Mouse (Mus musculus): ENCODE results near the gene F2r. TPM values are rescaled to one million over a fixed set of nuclear protein-coding genes. Genes with fewer than 3 reads are reported as not detected.

The F2r gene
- 28.7 and 46.5 TPM in 2 replicates for polyA plus RNA-seq (2012; rRNA removed)

DNA sequence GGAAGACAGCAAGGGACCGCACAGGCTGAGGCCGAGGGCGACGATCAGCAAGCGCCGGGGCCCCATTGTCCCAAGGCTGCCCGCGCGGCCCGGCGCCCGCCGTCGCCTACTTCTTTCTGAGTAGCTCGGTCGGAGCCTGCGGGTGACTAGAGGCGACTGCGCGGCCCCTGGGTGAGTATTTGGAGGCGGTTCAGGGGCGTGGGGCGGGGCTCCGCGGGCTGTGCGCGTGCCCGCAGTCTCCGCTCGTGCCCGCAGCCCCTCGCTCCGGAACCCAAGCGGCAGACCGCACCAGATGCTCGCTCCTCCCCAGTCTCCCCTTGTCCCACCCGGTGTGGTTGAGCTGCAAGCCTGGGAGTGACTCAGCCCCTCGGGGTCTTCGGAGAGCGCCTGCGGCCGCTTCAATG is at the start of gene F2r:
F2r (minus strand) TSS at position 179 of the 404 bp plus-strand sequence.
- DNase-seq (ENCODE audit: low read depth): peak; percentile 94
- TF ChIP-seq CTCF (IDR thresholded peaks at IDR 0.05; ENCODE audit: borderline replicate concordance, extremely low read depth, insufficient read depth, insufficient read length) (no peak), POLR2A (IDR thresholded peaks at IDR 0.05; ENCODE audit: borderline replicate concordance, extremely low read depth, insufficient read depth, insufficient read length, poor library complexity, severe bottlenecking) (peak; percentile 82)

DNA sequence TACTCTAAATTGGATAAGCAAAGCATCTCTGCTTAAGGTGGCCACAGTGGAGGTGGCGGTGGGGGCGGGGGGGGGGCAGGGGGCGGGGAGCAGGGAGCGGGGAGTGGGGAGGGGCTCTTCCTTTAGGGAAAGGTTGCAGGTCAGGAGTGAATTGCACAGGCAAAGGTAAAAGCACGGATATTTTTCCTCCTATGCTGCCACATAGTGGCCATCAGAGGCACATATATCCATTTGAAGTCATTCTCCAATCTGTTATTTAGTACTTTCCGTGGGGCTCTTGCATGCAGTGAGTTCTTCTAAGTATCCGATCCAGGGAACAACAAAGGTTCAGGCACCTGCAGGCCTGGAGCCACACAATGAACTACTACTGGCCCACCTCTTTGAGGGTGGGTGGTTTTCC is 49.0 kb upstream of the F2r start:
- no peak for TF ChIP-seq POLR2A (IDR thresholded peaks at IDR 0.05; ENCODE audit: borderline replicate concordance, extremely low read depth, insufficient read depth, insufficient read length, poor library complexity, severe bottlenecking)
- TF ChIP-seq CTCF (IDR thresholded peaks at IDR 0.05; ENCODE audit: borderline replicate concordance, extremely low read depth, insufficient read depth, insufficient read length): peak; percentile 46; the same call in 1 of the 2 replicates
- peak; percentile 61 for DNase-seq (ENCODE audit: low read depth)

DNA sequence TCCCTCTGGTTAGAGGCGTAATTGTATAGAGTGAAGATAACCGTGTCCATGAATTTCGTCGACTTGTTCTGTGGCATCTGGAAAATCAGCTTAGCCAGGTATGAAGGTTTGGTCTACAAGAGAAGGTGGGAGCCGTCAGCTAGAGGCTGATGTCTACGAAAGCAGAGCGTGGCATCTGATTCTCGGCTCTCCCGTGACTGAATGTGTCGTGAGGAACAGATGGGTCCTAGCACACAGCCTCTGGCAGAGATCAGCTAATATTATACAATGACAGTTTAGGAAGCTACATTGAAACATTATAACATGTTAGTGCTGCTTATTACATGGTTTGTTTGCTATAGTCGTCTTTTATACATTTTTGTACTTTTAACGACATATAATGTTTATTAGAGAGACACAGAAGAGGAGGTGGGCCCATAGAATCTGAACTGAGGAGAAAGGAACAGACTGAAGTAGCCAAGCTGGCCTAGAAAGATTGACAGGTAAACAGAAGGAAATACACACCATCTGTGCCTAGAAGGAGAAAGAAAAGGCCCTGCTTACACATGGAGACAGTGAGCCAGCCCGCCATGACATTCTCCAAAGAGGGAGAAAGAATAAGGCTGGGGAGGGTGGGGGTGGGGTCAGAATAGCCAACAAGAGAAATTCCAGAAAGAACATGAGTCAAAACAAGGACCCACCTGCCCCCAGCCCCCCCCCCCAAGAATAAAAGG is 47.5 kb upstream of the F2r start:
- peak; percentile 80 for DNase-seq (ENCODE audit: low read depth)
- TF ChIP-seq POLR2A (IDR thresholded peaks at IDR 0.05; ENCODE audit: borderline replicate concordance, extremely low read depth, insufficient read depth, insufficient read length, poor library complexity, severe bottlenecking) (no peak), CTCF (IDR thresholded peaks at IDR 0.05; ENCODE audit: borderline replicate concordance, extremely low read depth, insufficient read depth, insufficient read length) (no peak)

DNA sequence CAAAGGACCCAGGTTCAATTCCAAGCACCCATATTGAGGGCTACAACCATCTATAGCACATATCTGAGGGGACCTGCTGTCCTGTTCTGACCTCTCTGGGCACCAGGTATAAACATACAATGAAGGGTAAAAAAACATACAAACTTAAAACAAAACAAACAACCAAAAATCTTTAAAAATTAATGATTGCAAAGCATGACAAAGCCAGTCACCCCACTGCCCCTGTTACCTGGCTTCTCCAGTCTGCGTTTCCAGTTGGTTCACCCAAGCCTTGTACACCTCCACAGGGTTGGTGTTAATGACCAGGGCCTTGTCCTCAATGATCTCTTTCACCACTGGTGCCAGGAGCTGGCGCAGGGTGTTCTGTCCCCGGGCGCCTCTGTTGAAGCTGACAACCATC is 45.5 kb upstream of the F2r start:
- TF ChIP-seq CTCF (IDR thresholded peaks at IDR 0.05; ENCODE audit: borderline replicate concordance, extremely low read depth, insufficient read depth, insufficient read length) (no peak), POLR2A (IDR thresholded peaks at IDR 0.05; ENCODE audit: borderline replicate concordance, extremely low read depth, insufficient read depth, insufficient read length, poor library complexity, severe bottlenecking) (no peak)
- DNase-seq (ENCODE audit: low read depth): no peak

DNA sequence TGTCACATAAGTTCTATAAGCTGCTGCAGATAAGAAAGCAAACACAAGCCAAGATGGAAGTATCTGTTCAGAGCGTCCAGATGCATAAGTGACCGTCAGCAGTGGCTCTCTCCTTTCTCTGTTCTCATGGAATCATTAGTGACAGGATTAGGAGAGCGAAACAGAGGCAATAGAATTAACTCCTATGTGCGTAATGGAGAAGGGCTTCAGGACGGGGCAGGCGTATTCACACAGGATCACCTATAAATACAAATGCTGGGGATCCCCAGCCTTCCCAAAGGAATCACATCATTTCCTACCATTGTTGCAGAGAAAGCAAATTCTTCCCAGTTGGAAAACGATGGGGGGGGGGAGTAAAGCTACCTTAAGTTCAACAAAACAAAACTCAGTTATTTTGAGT is 41.1 kb upstream of the F2r start:
- no peak for DNase-seq (ENCODE audit: low read depth)
- TF ChIP-seq CTCF (IDR thresholded peaks at IDR 0.05; ENCODE audit: borderline replicate concordance, extremely low read depth, insufficient read depth, insufficient read length) (no peak), POLR2A (IDR thresholded peaks at IDR 0.05; ENCODE audit: borderline replicate concordance, extremely low read depth, insufficient read depth, insufficient read length, poor library complexity, severe bottlenecking) (no peak)

DNA sequence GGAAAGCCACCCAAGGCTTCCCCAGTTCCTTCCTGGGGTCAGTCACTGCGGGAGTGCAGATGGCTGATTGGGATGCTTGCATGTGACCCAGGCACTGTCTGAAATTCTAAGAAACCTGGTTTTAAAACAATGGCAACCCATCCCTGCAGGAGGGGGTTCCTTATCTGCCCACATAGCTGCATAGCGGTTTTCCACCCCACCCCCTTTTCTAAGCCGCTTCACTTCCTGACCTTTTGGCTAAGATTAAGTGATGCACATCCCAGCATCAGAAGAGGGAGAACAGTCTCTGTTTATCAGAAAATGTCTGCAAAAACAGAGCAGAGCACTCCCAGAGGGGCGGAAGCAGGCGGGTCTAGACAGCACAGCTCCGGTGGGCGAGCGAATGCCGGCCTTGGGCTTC is 38.9 kb upstream of the F2r start:
- DNase-seq (ENCODE audit: low read depth): no peak
- TF ChIP-seq POLR2A (IDR thresholded peaks at IDR 0.05; ENCODE audit: borderline replicate concordance, extremely low read depth, insufficient read depth, insufficient read length, poor library complexity, severe bottlenecking): no peak
- TF ChIP-seq CTCF (IDR thresholded peaks at IDR 0.05; ENCODE audit: borderline replicate concordance, extremely low read depth, insufficient read depth, insufficient read length): no peak

DNA sequence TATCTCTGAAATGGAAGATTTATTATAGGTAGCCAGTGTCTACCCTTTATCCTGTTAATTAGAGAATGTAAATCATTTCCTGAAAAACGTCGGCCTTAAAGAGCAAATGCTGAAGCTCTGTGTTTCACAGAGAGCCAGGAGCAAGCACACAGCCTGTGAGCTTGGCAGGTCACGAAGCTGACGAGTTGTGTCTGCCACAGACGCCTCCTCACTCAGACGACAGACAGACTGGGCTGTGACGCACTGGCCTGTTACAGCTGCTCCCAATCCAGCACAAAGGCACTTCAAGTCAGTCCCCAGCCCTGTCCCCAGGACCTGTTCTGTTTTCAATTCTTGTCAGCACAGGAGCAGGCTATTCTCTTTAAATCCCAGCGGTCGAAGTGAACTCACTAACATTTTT is 37.0 kb upstream of the F2r start:
- no peak for TF ChIP-seq CTCF (IDR thresholded peaks at IDR 0.05; ENCODE audit: borderline replicate concordance, extremely low read depth, insufficient read depth, insufficient read length)
- no peak for TF ChIP-seq POLR2A (IDR thresholded peaks at IDR 0.05; ENCODE audit: borderline replicate concordance, extremely low read depth, insufficient read depth, insufficient read length, poor library complexity, severe bottlenecking)
- DNase-seq (ENCODE audit: low read depth): peak; percentile 80

DNA sequence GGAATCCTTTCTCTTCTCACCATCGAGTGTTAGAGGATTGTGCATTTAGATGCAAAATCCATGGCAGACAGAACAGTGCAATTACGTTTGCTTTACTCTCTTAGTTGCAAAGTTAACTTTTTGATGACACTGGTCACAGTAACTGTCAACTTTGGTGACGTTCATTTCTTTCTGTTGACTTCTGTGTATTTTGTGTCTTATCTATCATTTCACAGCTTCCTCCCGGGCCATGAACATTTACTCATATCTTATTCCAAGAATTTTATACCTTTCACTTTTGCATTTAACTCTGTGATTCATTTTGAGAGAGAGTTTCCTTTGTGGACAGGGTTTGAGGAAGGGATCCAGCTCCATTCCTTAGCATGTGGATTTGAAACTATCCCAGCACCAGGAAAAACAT is 35.4 kb upstream of the F2r start:
- DNase-seq (ENCODE audit: low read depth): no peak
- TF ChIP-seq POLR2A (IDR thresholded peaks at IDR 0.05; ENCODE audit: borderline replicate concordance, extremely low read depth, insufficient read depth, insufficient read length, poor library complexity, severe bottlenecking): no peak
- TF ChIP-seq CTCF (IDR thresholded peaks at IDR 0.05; ENCODE audit: borderline replicate concordance, extremely low read depth, insufficient read depth, insufficient read length): no peak

DNA sequence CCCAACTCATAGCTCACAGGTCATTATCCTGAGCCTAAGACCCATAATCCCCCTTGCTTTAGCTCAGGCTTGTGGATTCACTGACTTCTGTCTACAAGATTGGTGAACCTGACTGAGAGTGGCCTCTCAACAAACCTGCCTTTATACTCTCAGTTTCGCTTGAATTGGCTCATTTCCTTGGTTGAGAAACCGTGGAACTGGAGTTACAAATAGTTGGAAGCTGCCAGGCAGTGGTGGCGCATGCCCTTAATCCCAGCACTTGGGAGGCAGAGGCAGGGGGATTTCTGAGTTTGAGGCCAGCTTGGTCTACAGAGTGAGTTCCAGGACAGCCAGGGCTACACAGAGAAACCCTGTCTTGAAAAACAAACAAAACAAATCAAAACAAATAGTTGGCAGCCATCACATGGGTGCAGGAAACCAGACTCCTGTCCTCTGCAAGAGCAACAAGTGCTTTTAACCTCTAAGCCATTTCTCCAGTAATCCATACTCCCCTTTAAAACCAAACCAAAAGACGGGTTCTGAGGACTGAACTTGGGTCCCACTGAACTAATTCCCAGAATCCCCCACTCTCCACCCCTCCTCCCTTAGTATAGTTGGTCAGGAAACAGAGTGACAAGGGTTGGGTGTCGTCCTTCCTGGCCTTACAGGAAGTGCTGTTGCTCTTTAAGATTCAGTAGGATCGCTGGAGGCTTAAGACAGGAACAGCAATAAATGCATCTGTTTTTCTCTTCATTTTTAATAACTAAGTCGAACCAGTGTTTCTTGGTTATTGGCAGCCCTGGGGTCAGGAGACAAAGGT is 33.8 kb upstream of the F2r start:
- DNase-seq (ENCODE audit: low read depth): no peak
- TF ChIP-seq POLR2A (IDR thresholded peaks at IDR 0.05; ENCODE audit: borderline replicate concordance, extremely low read depth, insufficient read depth, insufficient read length, poor library complexity, severe bottlenecking) (no peak), CTCF (IDR thresholded peaks at IDR 0.05; ENCODE audit: borderline replicate concordance, extremely low read depth, insufficient read depth, insufficient read length) (no peak)

DNA sequence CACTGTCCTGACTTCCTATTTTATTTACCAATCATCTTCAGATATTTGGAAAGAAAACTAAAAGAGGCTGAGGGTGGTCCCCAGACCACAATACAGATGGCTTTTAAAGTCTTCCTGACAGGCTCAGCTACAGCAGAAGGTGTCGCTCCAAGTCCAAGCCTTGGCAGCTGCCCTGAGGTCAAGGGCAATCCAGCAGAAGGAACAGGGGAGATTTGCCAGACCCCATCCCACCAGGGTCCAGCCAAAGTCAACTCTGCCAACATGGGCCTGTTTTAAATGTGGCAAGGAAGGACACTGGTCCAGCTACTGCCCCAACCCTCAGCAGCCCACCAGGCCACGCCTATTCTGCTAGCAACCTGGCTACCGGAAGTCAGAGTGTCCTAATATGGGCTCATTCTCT is 31.7 kb upstream of the F2r start:
- DNase-seq (ENCODE audit: low read depth): no peak
- TF ChIP-seq POLR2A (IDR thresholded peaks at IDR 0.05; ENCODE audit: borderline replicate concordance, extremely low read depth, insufficient read depth, insufficient read length, poor library complexity, severe bottlenecking): no peak
- no peak for TF ChIP-seq CTCF (IDR thresholded peaks at IDR 0.05; ENCODE audit: borderline replicate concordance, extremely low read depth, insufficient read depth, insufficient read length)

DNA sequence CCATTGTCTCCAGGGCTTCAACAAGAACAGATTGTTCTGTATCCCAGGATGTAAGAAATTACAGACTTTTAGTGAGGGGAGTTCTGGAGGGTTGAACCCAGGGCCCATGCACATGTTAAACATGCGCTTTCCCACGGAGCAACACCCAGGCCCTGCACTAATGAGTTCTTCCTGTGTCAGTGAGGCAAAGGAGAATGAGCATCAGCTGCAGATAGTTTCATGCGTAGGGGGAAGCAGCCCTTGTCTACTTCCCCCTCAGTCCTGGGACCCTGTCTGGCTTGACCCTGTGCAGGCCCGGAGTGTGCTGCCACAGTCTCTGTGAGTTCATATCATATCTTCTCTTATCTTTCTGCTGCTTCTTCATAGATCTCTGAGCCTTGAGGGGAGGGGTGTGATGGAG is 29.0 kb upstream of the F2r start:
- no peak for TF ChIP-seq POLR2A (IDR thresholded peaks at IDR 0.05; ENCODE audit: borderline replicate concordance, extremely low read depth, insufficient read depth, insufficient read length, poor library complexity, severe bottlenecking)
- no peak for TF ChIP-seq CTCF (IDR thresholded peaks at IDR 0.05; ENCODE audit: borderline replicate concordance, extremely low read depth, insufficient read depth, insufficient read length)
- no peak for DNase-seq (ENCODE audit: low read depth)
